Mouse (Mus musculus): ENCODE data around the gene Uckl1.

GRCm38 (mm10) chr2:181570921-181571595 is 13.6 kb downstream of the Uckl1 start:
- TF ChIP-seq CTCF (IDR thresholded peaks at IDR 0.05; ENCODE audit: low read depth, low read length), result no peak
- no peak for TF ChIP-seq POLR2A (IDR thresholded peaks at IDR 0.05; ENCODE audit: insufficient read depth, low read length)
- TF ChIP-seq EP300 (IDR thresholded peaks at IDR 0.05; ENCODE audit: insufficient read depth, low read depth, low read length), result no peak
